Mouse (Mus musculus): ENCODE measurements around the gene Tbc1d22a.
"Not testable (repeated sequence)": the region's sequence is repeated elsewhere in the genome, so short reads cannot be mapped to it uniquely, and the experiment has no call there.

Gene Tbc1d22a

GRCm38 (mm10) chr15:86213753-86214548 lies at the start of gene Tbc1d22a:
TSS of gene Tbc1d22a (plus strand) at chr15:86214459.
- peak; percentile 96 for DNase-seq (ENCODE audit: low read depth, low spot score)

GRCm38 (mm10) chr15:86164718-86165345 lies 49.4 kb upstream of the Tbc1d22a start:
- no peak for DNase-seq (ENCODE audit: low read depth, low spot score)

GRCm38 (mm10) chr15:86165811-86166590 lies 48.3 kb upstream of the Tbc1d22a start:
- DNase-seq (ENCODE audit: low read depth, low spot score) = no peak

- DNase-seq (ENCODE audit: low read depth, low spot score) = no peak
Measured at GRCm38 (mm10) chr15:86167032-86167655, 47.1 kb upstream of the Tbc1d22a start.

- DNase-seq (ENCODE audit: low read depth, low spot score) = no peak
Measured at GRCm38 (mm10) chr15:86167787-86168504, 46.3 kb upstream of the Tbc1d22a start.

- no peak for DNase-seq (ENCODE audit: low read depth, low spot score)
Measured at GRCm38 (mm10) chr15:86168505-86168867, 45.8 kb upstream of the Tbc1d22a start.

- no peak for DNase-seq (ENCODE audit: low read depth, low spot score)
Measured at GRCm38 (mm10) chr15:86168941-86169816, 45.1 kb upstream of the Tbc1d22a start.

GRCm38 (mm10) chr15:86169817-86170110 lies 44.5 kb upstream of the Tbc1d22a start:
- DNase-seq (ENCODE audit: low read depth, low spot score) = no peak

- DNase-seq (ENCODE audit: low read depth, low spot score) = peak; percentile 37
Measured at GRCm38 (mm10) chr15:86171316-86171715, 42.9 kb upstream of the Tbc1d22a start.

- DNase-seq (ENCODE audit: low read depth, low spot score) = no peak
Measured at GRCm38 (mm10) chr15:86172124-86172523, 42.1 kb upstream of the Tbc1d22a start.

GRCm38 (mm10) chr15:86172526-86172925 lies 41.7 kb upstream of the Tbc1d22a start:
- no peak for DNase-seq (ENCODE audit: low read depth, low spot score)

GRCm38 (mm10) chr15:86173136-86173985 lies 40.9 kb upstream of the Tbc1d22a start:
- DNase-seq (ENCODE audit: low read depth, low spot score) = peak; percentile 87

GRCm38 (mm10) chr15:86175253-86176050 lies 38.8 kb upstream of the Tbc1d22a start:
- peak; percentile 76 for DNase-seq (ENCODE audit: low read depth, low spot score)

GRCm38 (mm10) chr15:86176166-86176565 lies 38.1 kb upstream of the Tbc1d22a start:
- DNase-seq (ENCODE audit: low read depth, low spot score) = no peak

GRCm38 (mm10) chr15:86176771-86177702 lies 37.2 kb upstream of the Tbc1d22a start:
- DNase-seq (ENCODE audit: low read depth, low spot score) = no peak

GRCm38 (mm10) chr15:86177703-86178251 lies 36.5 kb upstream of the Tbc1d22a start:
- not testable (repeated sequence) for DNase-seq (ENCODE audit: low read depth, low spot score)

GRCm38 (mm10) chr15:86178594-86178993 lies 35.7 kb upstream of the Tbc1d22a start:
- no peak for DNase-seq (ENCODE audit: low read depth, low spot score)
